Comparison of ENCODE assay signal across 25 mouse cellular contexts in the genomic region with DNA sequence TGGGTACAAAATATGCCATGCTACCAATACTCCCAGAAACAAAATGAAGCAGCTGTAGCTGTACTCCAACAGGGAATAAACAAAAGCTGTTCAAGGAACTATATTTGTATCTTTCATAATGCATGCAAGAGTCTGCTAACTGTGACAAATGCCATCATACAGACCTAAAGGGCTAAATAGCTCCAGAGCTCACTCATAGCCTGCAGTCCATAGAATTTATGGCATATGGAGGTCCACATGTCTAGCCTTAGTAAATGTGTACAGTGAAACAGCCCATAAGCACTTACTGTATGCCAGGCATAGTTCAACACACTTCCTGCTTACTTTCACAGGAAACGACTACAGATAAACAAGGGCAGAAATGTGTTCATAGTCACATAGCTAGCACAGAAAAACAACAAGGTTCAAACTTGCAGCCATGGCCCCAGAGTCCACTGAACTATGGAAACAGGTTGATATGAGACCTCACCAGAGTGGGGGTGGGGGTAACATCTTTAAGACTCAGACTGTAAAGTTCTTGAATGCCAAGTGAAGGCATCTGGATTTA. TPM values are rescaled to one million over a fixed set of nuclear protein-coding genes. Genes with fewer than 3 reads are reported as not detected.
DNase-seq lines count a peak whose midpoint lies in the region; ATAC-seq and TF ChIP-seq lines count a peak whose summit lies in the region.
"Had no signal": no experiment of that assay in that cellular context is flagged by ENCODE, and none has a peak within 500 bp of the region (broad histone marks: within the 10 kb centered on the region; RNA-seq: fewer than 3 reads in every experiment).

No protein-coding gene starts in this region.

- 48% methylated on average over 1 of the region's 1 CpGs for WGBS in heart, embryonic 11.5 days (ENCODE audit: insufficient replicate concordance)

- no peak overlapping the region for H3K4me3 ChIP-seq in layer of hippocampus, adult 2 months
- H3K4me3 ChIP-seq in heart, embryonic 11.5 days (ENCODE audit: low read depth, low read length): no peak overlapping the region
- H3K4me3 ChIP-seq: embryonic facial prominence, embryonic 15.5 days; erythroblast, embryonic 14.5 days; forebrain, embryonic 10.5 days; heart, embryonic 10.5 days; heart, embryonic 15.5 days; hindbrain, embryonic 10.5 days had no signal

- peak overlapping the region; percentile 75 for H3K27ac ChIP-seq in layer of hippocampus, adult 2 months
- no peak overlapping the region for H3K27ac ChIP-seq in heart, embryonic 11.5 days (ENCODE audit: low read depth, low read length)
- H3K27ac ChIP-seq: embryonic facial prominence, embryonic 15.5 days; forebrain, embryonic 10.5 days; heart, embryonic 10.5 days; heart, embryonic 15.5 days; hindbrain, embryonic 10.5 days; hindbrain, embryonic 14.5 days had no signal

- H3K9me3 ChIP-seq in heart, embryonic 11.5 days (replicated peaks; ENCODE audit: control insufficient read depth, low read length): no peaks in the 10 kb centered on the region
- H3K9me3 ChIP-seq: embryonic facial prominence, embryonic 15.5 days; forebrain, embryonic 10.5 days; heart, embryonic 10.5 days; heart, embryonic 15.5 days; hindbrain, embryonic 10.5 days had no signal

- H3K4me1 ChIP-seq in heart, embryonic 11.5 days (ENCODE audit: control insufficient read depth, insufficient read depth, low read length): no peaks in the 10 kb centered on the region
- H3K4me1 ChIP-seq: embryonic facial prominence, embryonic 15.5 days; forebrain, embryonic 10.5 days; heart, embryonic 10.5 days; heart, embryonic 15.5 days; hindbrain, embryonic 10.5 days had no signal

- no peaks in the 10 kb centered on the region for H3K27me3 ChIP-seq in heart, embryonic 11.5 days (ENCODE audit: control insufficient read depth, insufficient read depth, low read length)
- H3K27me3 ChIP-seq: embryonic facial prominence, embryonic 15.5 days; heart, embryonic 15.5 days; Patski had no signal

- H3K9ac ChIP-seq in heart, embryonic 11.5 days (ENCODE audit: low read depth, low read length): no peak overlapping the region
- H3K9ac ChIP-seq: embryonic facial prominence, embryonic 15.5 days; heart, embryonic 15.5 days; hindbrain, embryonic 14.5 days had no signal

- H3K4me2 ChIP-seq in heart, embryonic 11.5 days: no peak overlapping the region
- H3K4me2 ChIP-seq: embryonic facial prominence, embryonic 15.5 days; heart, embryonic 15.5 days; hindbrain, embryonic 14.5 days had no signal

- peak in 1 of 2 experiments; percentile 8 for DNase-seq in layer of hippocampus, adult 2 months (ENCODE audit: low spot score in 2 of 2)
- DNase-seq in layer of hippocampus, postnatal 10 days (ENCODE audit: low spot score in 2 of 2): no peak
- peak; percentile 9 for DNase-seq in CD4-positive helper T cell, adult 2 months (ENCODE audit: low read depth, low spot score)
- DNase-seq in induced T-regulatory cell, adult 2 months (ENCODE audit: low read depth): peak; percentile 60
- DNase-seq in right cerebral cortex, adult 2 months (ENCODE audit: low spot score in 2 of 2): no peak
- DNase-seq: adrenal gland, adult 2 months; adrenal gland, postnatal 25 days; cerebellum, adult 2 months; cerebellum, postnatal 10 days; embryo, embryonic 11 days; gastrocnemius, postnatal 10 days; heart, adult 18-20 months had no signal

- ATAC-seq in CD4-positive, CD25-positive, alpha-beta regulatory T cell, adult 4 months: peak; percentile 79
- no peak for ATAC-seq in heart, embryonic 11.5 days (replicated peaks; ENCODE audit: insufficient number of reproducible peaks, low FRiP score, low TSS enrichment)
- ATAC-seq: forebrain, embryonic 14.5 days; Patski had no signal

- no peaks in the 10 kb centered on the region for H3K36me3 ChIP-seq in heart, embryonic 11.5 days (ENCODE audit: control insufficient read depth, insufficient read depth, low read length)
- H3K36me3 ChIP-seq: embryonic facial prominence, embryonic 15.5 days; forebrain, embryonic 10.5 days; heart, embryonic 10.5 days; heart, embryonic 15.5 days; hindbrain, embryonic 10.5 days had no signal

- no peak for TF ChIP-seq CTCF in layer of hippocampus, adult 2 months (conservative IDR thresholded peaks at IDR 0.05)

RNA-seq across cellular contexts. Expression of gene Fam71d, which starts 5.6 kb away (rescaled TPM):
- total RNA-seq in layer of hippocampus, adult 2 months (2021): 1 to 10 TPM in 1 of 2 experiments, under 1 TPM in 1; 0.64 to 1.5 TPM
- total RNA-seq in layer of hippocampus, postnatal 10 days (2021): 1 to 10 TPM; 2.3 to 2.4 TPM
- polyA plus RNA-seq in CD4-positive, CD25-positive, alpha-beta regulatory T cell, adult 4 months (2017; shearing (Covaris generic)): under 1 TPM in 1 of 2 experiments, not detected in 1; 0.46 TPM
- polyA plus RNA-seq in heart, embryonic 11.5 days (2014; fragmentation: Nextera tagmentation; extraction: Ambion mirVana): not detected in 2 replicates
- total RNA-seq: gastrocnemius, postnatal 10 days; heart, adult 18-20 months; heart, postnatal 25 days had no signal
- polyA plus RNA-seq: adrenal gland, adult 2 months; embryonic facial prominence, embryonic 11.5 days; embryonic facial prominence, embryonic 15.5 days; erythroblast, embryonic 14.5 days; forebrain, embryonic 10.5 days; Patski had no signal

Comparison
In these comparisons a context has a peak if more than half of its experiments do, and no peak if none do; other contexts are left out.
1. DNase-seq: peak in CD4-positive helper T cell, adult 2 months (single experiment) and induced T-regulatory cell, adult 2 months (single experiment); none in layer of hippocampus, postnatal 10 days (0 of 2) and right cerebral cortex, adult 2 months (0 of 2).